Mouse (Mus musculus) intestine, embryonic 14.5 days (tissue): ENCODE measurements around the gene Map1b. TPM values are rescaled to one million over a fixed set of nuclear protein-coding genes. Genes with fewer than 3 reads are reported as not detected.
A peak's percentile ranks its signal among the peaks of the same experiment; 100 is the strongest.

Source experiments
- ATAC-seq: fragments of 200-750 bp; cut with Nextera tagmentation; replicated peaks from 2 replicates; pipeline ENCODE4 v1.8.0; 2017; ENCODE audit warnings: low read depth, moderate number of reproducible peaks, moderate TSS enrichment, moderate library complexity; ENCODE audit not compliant: low FRiP score, low TSS enrichment
- DNase-seq: peaks from one replicate; pipeline ENCODE4 v3.0.0-alpha.2; 2018; ENCODE audit warnings: low spot score
- H3K27ac ChIP-seq: fragments of 300-500 bp; sonication (generic); 2 replicates; pipeline ENCODE4 v1.5.1; 2014; ENCODE audit warnings: low read depth, mild to moderate bottlenecking, control low read depth
- H3K27me3 ChIP-seq: fragments of 300-500 bp; sonication (generic); replicated peaks from 2 replicates; pipeline ENCODE4 v1.6.1; 2014; ENCODE audit warnings: low read length, control low read depth; ENCODE audit not compliant: control insufficient read depth, insufficient read depth
- H3K36me3 ChIP-seq: fragments of 300-500 bp; sonication (generic); 2 replicates; pipeline ENCODE4 v1.6.1; 2014; ENCODE audit warnings: low read length, control low read depth; ENCODE audit not compliant: control insufficient read depth, insufficient read depth
- H3K4me1 ChIP-seq: fragments of 300-500 bp; sonication (generic); replicated peaks from 2 replicates; pipeline ENCODE4 v1.6.1; 2014; ENCODE audit warnings: low read length, control low read depth, mixed read lengths; ENCODE audit not compliant: control insufficient read depth, insufficient read depth
- H3K4me2 ChIP-seq: fragments of 300-500 bp; sonication (generic); 2 replicates; pipeline ENCODE4 v1.6.1; 2014; ENCODE audit warnings: low read length
- H3K4me3 ChIP-seq: fragments of 300-500 bp; sonication (generic); 2 replicates; pipeline ENCODE4 v1.5.1; 2014; ENCODE audit warnings: low read depth, low read length, control low read depth, mixed read lengths
- H3K9ac ChIP-seq: fragments of 300-500 bp; sonication (generic); 2 replicates; pipeline ENCODE4 v1.6.1; 2014; ENCODE audit warnings: mild to moderate bottlenecking, low read length
- H3K9me3 ChIP-seq: fragments of 300-500 bp; sonication (generic); 2 replicates; pipeline ENCODE4 v1.6.1; 2016; ENCODE audit warnings: low read length, control low read depth; ENCODE audit not compliant: control insufficient read depth
- WGBS: fragments of 180-500 bp; shearing (Covaris S2); extraction: QIAGEN DNeasy Blood & Tissue Kit; methylation state at CpG from one replicate; pipeline ENCODE4 v1.1.7; 2014; 5-methylcytosine and 5-hydroxymethylcytosine counted together
- polyA plus RNA-seq: library from polyadenylated mRNA; unstranded; fragments of >200 nt; fragmentation: Nextera tagmentation; extraction: Ambion mirVana; gene quantifications from 2 replicates; pipeline ENCODE4 v1.2.1, GENCODE M21; 2014

Gene Map1b
- polyA plus RNA-seq: 167 and 173 TPM in 2 replicates

DNA sequence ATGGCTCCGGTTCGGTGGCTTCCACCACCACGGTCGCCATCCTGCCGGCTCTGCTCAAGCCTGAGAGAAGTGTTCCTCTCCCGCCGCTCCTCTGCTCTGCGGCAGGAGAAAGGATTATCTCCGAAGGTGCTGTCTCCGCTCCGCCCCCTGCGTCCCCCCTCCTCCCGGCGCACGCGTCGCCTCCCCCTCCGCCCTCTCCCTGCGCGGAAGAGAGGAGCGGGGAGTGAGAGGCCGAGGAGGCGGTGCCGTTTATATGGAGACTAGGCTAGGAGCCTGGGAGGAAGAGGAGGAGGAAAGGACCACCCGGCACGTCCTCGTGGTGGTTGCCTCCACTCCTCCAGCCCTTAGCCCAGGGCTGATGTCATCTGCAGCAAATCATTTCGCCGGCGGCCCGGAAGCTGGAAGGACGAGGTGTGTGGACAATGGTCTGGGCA lies at the start of gene Map1b:
Gene Map1b (minus strand): TSS at position 93 of the 434 bp plus-strand sequence.
- H3K9ac ChIP-seq: peak within 1 kb of the TSS; percentile 55
- peak within 1 kb of the TSS; percentile 63 for H3K4me3 ChIP-seq
- H3K4me2 ChIP-seq: peak within 1 kb of the TSS; percentile 89
- no peaks in the 10 kb centered on the region for H3K36me3 ChIP-seq
- no peaks in the 10 kb centered on the region for H3K9me3 ChIP-seq
- peak; percentile 88 for ATAC-seq
- 0% methylated on average over 25 of the region's 32 CpGs for WGBS
- no peaks in the 10 kb centered on the region for H3K27me3 ChIP-seq
- H3K4me1 ChIP-seq: peaks cover 12% of the 10 kb centered on the region
- H3K27ac ChIP-seq: peak within 1 kb of the TSS; percentile 47
- peak; percentile 86 for DNase-seq

DNA sequence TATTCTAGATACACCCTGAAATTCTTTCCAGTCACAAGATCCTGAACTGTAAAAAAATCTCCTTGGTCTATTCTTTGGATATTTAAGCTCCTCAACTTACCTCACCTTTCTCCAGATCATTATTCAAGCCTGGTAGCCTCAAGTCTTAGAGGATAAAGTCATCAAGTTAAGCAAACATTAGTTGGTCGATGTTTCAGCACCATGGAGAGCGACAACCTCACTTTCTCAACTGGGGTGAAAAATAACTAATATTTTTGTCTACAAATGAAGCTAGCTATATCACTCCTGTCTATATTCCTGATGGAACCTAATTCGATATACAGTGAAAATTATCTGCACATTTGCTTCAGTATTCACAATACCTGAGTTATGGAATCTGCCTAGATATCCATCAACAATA lies 48.0 kb upstream of the Map1b start:
- no peak overlapping the region for H3K4me2 ChIP-seq
- no peaks in the 10 kb centered on the region for H3K9me3 ChIP-seq
- H3K9ac ChIP-seq: no peak overlapping the region
- peak; percentile 87 for DNase-seq
- ATAC-seq: no peak
- no peak overlapping the region for H3K4me3 ChIP-seq
- no peaks in the 10 kb centered on the region for H3K36me3 ChIP-seq
- no peaks in the 10 kb centered on the region for H3K27me3 ChIP-seq
- H3K4me1 ChIP-seq: no peaks in the 10 kb centered on the region
- H3K27ac ChIP-seq: no peak overlapping the region
- WGBS: 24% methylated on average over 3 of the region's 3 CpGs

DNA sequence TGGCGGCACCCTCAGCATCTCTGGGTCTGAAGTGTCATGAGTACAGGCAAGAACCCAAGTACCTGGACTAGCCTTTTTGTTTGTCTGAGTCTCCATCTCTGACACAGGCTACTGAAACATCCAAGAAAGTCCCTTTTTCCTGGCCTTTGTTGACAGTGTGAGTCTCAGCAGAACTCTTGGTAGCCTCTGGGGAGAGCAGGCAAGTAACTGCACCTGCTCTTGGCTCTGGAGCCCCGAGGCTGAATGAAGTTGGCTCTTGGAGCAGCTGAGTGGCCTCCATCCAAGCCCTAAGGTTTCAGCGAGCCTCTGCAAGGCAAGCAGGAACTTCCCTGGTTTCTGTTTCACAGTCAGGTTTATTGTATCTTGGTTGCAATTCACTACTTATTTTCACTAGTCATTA lies 46.7 kb upstream of the Map1b start:
- Histone ChIP-seq H3K9me3 (no peaks in the 10 kb centered on the region), H3K4me1 (no peaks in the 10 kb centered on the region), H3K4me3 (no peak overlapping the region), H3K36me3 (no peaks in the 10 kb centered on the region), H3K27ac (no peak overlapping the region), H3K9ac (no peak overlapping the region), H3K27me3 (no peaks in the 10 kb centered on the region), H3K4me2 (no peak overlapping the region)
- no peak for ATAC-seq
- 66% methylated on average over 3 of the region's 3 CpGs for WGBS
- no peak for DNase-seq

DNA sequence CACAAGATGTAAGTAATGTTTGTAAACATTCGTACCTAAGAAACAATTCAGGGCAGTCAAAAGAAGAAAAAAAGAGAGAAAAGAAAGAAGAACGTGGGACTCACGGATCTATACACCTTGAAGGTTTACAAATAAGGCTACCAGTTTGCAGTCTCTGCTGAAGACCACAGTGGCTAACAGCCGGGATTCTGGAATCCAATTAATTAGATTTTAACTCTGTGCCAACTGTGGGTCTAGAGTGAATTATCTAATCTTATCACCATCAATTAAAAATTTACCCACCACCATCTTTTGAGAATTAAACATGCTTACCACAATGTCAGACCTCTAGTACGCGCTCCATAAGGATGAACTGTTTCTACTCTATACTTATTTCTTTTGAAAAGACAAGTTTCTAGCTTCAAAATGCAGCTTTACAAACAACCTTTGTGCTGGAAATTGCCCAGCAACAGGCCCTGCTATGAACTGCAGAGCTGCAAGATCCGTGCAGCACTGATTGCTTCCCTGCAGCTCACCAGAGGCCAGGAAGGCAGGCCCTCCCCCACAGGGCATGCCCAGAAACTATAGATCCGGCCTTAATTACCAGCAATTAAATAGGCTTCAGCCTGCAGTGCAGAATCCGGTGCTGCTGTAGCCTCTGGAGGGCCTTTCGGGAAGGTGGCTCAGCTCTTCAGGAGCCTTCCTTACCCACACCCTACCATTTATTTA lies 45.7 kb upstream of the Map1b start:
- WGBS: 44% methylated on average over 10 of the region's 10 CpGs
- Histone ChIP-seq H3K36me3 (no peaks in the 10 kb centered on the region), H3K27ac (no peak overlapping the region), H3K9me3 (no peaks in the 10 kb centered on the region), H3K27me3 (no peaks in the 10 kb centered on the region), H3K4me2 (no peak overlapping the region), H3K9ac (no peak overlapping the region), H3K4me3 (no peak overlapping the region), H3K4me1 (no peaks in the 10 kb centered on the region)
- DNase-seq: no peak
- ATAC-seq: no peak

- no peak overlapping the region for H3K9ac ChIP-seq
- H3K4me1 ChIP-seq: no peaks in the 10 kb centered on the region
- no peak overlapping the region for H3K4me2 ChIP-seq
- no peaks in the 10 kb centered on the region for H3K36me3 ChIP-seq
- 53% methylated on average over 13 of the region's 13 CpGs for WGBS
- H3K27ac ChIP-seq: no peak overlapping the region; the same call in 1 of the 2 replicates
- DNase-seq: no peak
- H3K27me3 ChIP-seq: no peaks in the 10 kb centered on the region
- H3K9me3 ChIP-seq: no peaks in the 10 kb centered on the region
- H3K4me3 ChIP-seq: no peak overlapping the region
- ATAC-seq: no peak
These were observed 44.6 kb upstream of the Map1b start for GRCm38 (mm10) chr13:99560674-99561639.

DNA sequence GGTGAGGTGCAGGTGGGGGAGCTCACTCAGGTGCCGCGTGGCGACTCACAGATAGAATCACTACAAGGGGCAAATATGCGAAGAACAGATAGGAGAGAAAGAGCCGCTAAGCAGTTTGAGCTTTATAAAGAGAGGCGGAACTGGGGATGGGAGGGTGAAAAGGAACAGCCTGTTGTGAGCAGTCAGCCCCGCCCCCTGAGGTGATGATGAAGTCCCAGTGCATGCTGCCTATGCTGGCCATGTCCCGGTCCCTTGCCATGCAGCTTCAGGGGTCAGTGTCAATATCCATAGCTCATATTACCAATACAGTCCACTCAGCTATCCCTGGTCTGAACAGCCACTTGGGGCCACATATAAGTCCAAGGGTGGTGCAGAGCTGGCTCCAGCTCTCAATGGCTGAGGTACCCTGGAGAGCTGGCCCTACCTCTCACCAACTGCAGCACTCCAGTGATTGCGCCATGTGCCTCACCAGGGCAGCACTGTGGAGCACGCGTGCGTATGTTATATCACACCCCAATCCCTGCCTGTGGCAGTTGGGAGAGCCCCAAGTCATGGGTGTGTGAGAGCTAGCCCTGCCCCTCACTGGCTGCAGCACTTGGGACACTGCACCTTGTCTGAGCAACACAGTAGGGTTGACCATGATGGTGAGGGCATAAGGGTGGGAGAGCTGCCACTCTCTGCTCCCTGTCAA lies 42.0 kb upstream of the Map1b start:
- Histone ChIP-seq H3K9ac (no peak overlapping the region), H3K36me3 (no peaks in the 10 kb centered on the region), H3K4me3 (0 out of 2 replicates have a peak overlapping the region, but pooled peaks have one; percentile 10), H3K27me3 (no peaks in the 10 kb centered on the region), H3K27ac (no peak overlapping the region), H3K4me2 (peak overlapping the region; percentile 35), H3K4me1 (no peaks in the 10 kb centered on the region), H3K9me3 (no peaks in the 10 kb centered on the region)
- DNase-seq (no peak), ATAC-seq (peak; percentile 23; the same call in 1 of the 2 replicates)
- 65% methylated on average over 12 of the region's 12 CpGs for WGBS

GRCm38 (mm10) chr13:99557813-99558212 lies 41.5 kb upstream of the Map1b start:
- Histone ChIP-seq H3K9me3 (no peaks in the 10 kb centered on the region), H3K4me2 (peak overlapping the region; percentile 35), H3K27me3 (no peaks in the 10 kb centered on the region), H3K4me1 (no peaks in the 10 kb centered on the region), H3K36me3 (no peaks in the 10 kb centered on the region), H3K27ac (no peak overlapping the region), H3K4me3 (0 out of 2 replicates have a peak overlapping the region, but pooled peaks have one; percentile 10), H3K9ac (no peak overlapping the region)
- DNase-seq (no peak), ATAC-seq (no peak)
- 49% methylated on average over 15 of the region's 15 CpGs for WGBS

- 77% methylated on average over 5 of the region's 5 CpGs for WGBS
- DNase-seq (no peak), ATAC-seq (no peak)
- H3K4me2 ChIP-seq: no peak overlapping the region
- no peaks in the 10 kb centered on the region for H3K4me1 ChIP-seq
- H3K9ac ChIP-seq: no peak overlapping the region
- no peak overlapping the region for H3K27ac ChIP-seq
- no peak overlapping the region for H3K4me3 ChIP-seq
- no peaks in the 10 kb centered on the region for H3K9me3 ChIP-seq
- no peaks in the 10 kb centered on the region for H3K36me3 ChIP-seq
- H3K27me3 ChIP-seq: no peaks in the 10 kb centered on the region
These were observed 41.0 kb upstream of the Map1b start for GRCm38 (mm10) chr13:99557331-99557730.
